Mouse (Mus musculus) c-Kit-positive CD71-negative TER-119-negative erythroid progenitor cells, embryonic 14.5 days (primary cell): ENCODE data around the gene Xpo4.
"Not testable (repeated sequence)": the region's sequence is repeated elsewhere in the genome, so short reads cannot be mapped to it uniquely, and the experiment has no call there.

Source experiments
- DNase-seq: peaks from one replicate; pipeline ENCODE4 v3.0.0-alpha.2; 2013; ENCODE audit warnings: low read depth

Xpo4 gene

DNA sequence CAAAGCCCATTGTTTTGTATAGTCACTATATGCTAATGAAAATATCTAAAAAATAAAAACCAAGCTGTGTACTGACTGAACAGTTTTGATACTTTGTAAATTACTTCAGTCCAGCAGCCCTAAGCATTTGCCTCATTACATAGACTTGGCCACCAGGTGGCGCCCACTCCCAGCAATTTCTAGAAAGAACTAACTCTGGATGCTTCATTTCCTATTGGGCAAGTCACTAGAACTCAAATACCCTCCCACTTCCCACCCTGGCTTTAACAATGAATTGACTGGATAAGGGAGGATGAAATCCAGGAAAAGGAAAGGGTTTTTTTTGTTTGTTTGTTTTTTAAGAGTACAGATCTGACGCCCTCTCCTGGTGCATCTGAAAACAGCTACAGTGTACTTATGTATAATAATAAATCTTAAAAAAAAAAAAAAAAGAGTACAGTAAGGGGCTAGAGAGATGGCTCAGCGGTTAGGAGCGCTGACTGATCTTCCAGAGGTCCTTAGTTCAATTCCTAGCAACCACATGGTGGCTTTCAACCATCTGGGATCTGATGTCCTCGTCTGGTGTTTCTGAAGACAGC, 14.8 kb upstream of the Xpo4 start:
- peak; percentile 81 for DNase-seq

GRCm38 (mm10) chr14:57679523-57679922, 14.3 kb upstream of the Xpo4 start:
- DNase-seq: no peak

DNA sequence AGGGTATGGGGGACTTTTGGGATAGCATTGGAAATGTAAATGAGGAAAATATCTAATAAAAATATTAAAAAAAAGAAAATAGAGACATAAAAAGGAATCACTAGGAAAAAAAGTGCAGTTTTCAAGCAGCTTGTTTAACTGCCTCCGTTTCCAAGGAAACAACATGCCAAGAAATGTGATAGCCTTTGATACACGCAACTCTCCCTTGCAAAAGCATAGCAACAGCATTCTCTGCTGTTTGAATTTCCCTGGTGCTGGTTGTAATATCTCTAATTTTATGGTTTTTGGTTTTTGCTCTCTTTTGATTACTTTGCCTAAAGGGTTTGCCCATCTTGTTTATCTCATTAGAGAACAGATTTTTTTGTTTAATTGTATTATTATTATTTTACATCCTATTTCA, 10.3 kb upstream of the Xpo4 start:
- no peak for DNase-seq

DNA sequence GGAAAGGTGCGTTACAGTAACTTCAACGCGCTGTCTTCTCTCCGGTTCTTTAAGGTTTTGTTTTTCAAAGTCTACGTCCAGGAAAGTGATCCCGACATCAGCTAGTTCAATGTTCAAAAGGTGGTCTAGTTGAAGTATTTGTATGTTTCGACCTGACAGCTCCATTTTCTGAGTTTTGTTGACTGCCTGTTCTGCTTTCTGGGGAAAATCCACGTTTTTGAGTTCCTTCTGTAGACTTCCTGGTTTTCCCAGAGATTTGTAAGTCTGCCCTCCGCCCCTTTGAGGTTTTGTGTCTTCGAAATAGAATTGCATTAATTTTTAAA, 359 bp upstream of the Xpo4 start:
- no peak for DNase-seq

DNA sequence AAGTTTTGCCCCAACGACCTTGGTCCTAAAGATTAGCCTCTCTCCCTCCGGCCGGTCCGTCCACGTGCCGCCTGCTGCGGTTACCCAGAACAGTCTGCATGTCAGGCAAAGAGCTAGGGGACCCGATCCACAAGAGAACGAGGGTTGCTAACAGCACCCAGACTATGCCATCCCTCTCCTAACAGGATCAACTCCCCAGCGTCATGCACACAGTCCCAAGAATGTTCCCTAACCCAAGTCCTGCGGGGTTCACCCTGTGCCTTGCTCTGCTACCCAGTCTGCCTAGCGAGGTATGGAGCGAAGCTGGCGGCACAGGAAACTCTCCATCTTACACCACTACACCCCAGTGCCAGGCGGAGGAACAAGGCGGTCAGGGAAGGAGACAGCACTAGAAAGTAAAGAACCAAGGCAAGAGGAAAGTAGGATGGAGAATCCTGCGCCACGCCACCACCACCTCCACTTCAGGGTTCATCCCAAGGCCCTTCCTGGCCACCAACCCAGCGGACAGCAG, 864 bp downstream of the Xpo4 start:
- DNase-seq: no peak

DNA sequence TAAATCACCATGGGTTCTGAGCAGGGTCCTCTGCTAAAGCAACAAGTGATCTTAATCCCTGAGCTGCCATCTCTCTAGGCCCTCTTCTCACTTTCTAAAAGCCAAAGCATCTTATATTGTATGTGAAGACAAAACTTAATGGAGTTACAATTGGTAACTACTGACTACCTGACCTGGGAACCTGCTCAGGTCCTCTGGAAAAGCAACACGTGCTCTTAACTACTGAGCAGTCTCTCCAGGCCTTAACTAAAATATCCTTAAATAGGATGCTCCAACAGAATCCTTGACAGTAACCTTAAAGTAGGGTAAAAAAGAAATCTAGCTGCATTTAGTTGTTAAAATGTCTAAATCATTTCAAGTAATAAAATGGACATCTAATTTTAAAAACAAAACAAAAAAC, 1.6 kb downstream of the Xpo4 start:
- DNase-seq: no peak

GRCm38 (mm10) chr14:57658301-57658700, 6.9 kb downstream of the Xpo4 start:
- DNase-seq: no peak

DNA sequence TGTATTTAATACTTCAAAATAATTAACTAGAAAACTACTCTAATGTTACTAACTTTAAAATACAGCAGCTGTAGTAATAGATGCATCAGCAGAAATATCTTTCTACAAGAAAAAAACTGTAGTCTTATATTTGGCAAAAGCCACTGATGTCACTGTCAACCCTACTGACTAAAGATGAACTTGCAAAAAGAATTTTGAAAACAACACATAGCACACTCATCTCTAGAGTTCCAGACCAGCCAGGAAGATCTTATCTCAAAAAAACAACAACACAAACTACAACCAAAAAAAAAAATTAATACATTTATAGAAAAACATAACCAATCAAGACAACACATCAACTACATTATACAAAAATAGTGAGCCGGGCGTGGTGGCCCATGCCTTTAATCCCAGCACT, 7.7 kb downstream of the Xpo4 start:
- DNase-seq: no peak

GRCm38 (mm10) chr14:57656519-57656918, 8.7 kb downstream of the Xpo4 start:
- DNase-seq: not testable (repeated sequence)

DNA sequence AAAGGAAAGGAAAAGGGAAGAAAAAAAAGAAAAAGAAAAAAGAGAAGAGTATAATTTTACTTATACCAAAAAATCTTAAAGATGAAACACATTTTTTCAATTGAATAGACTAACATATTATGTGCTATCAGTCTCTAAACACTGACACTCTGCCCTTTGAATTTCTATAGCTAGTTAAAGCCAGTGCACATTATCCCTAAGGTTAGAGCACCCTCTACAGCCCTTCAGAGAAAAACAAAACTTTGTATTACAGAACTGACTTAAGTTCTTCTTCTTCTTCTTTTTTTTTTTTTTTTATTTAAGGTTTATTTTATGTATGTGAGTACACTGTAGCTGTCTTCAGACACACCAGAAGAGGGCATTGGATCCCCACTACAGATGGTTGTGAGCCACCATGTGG, 15.7 kb downstream of the Xpo4 start:
- no peak for DNase-seq

GRCm38 (mm10) chr14:57646155-57646554, 19.1 kb downstream of the Xpo4 start:
- DNase-seq: no peak

GRCm38 (mm10) chr14:57639153-57639552, 26.1 kb downstream of the Xpo4 start:
- DNase-seq: no peak

DNA sequence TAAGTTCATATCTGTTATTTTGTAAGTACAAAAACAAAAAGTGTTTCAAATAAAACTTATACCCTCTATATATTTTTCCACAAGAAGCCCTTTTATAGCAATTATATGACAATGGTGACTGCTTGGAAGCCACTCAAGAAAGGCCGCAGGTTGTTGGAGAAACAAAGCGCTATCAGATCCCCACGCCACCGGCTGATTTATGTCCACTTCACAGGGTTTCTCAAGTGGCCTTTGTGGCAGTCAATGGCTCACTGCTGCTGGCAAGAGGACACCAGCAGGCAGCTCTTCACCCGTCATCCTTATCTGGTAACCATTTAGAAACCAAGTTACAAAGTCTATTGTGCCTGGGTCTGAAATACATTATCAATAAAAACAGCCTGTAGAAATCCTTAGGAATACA, 31.1 kb downstream of the Xpo4 start:
- DNase-seq: no peak

GRCm38 (mm10) chr14:57629595-57629994, 35.6 kb downstream of the Xpo4 start:
- DNase-seq: no peak

- peak; percentile 9 for DNase-seq
These were observed 42.3 kb downstream of the Xpo4 start for GRCm38 (mm10) chr14:57622934-57623333.

- no peak for DNase-seq
These were observed 43.5 kb downstream of the Xpo4 start for GRCm38 (mm10) chr14:57621699-57622098.

DNA sequence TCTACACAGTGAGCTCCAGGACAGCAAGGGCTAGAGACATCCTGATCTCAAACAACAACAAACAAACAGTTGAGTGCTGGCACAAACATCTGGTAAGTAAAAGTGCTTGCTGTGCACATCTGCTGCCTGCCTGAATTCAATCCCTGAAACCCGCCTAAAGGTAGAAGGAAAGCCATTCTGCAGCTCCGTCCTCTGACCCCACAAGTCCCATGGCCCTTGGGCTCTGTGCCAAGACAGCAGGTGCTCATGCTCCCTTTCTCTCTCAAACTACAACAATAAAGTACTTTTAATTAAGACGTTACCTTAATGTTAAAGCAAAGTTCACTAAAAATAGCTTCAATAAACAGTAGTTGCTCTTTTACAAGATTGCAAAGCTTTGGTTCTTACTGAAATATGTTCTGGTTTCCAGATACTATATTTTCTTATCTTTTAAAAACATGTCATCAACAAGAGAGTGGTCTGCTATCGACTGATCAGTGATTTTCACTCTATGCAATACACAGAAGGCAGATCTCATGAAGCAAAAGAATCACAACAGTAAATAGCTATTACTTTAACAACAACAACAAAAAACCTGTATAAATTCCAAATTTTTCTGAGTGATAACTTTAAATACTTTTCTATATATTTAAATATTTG, 44.5 kb downstream of the Xpo4 start:
- DNase-seq: no peak

DNA sequence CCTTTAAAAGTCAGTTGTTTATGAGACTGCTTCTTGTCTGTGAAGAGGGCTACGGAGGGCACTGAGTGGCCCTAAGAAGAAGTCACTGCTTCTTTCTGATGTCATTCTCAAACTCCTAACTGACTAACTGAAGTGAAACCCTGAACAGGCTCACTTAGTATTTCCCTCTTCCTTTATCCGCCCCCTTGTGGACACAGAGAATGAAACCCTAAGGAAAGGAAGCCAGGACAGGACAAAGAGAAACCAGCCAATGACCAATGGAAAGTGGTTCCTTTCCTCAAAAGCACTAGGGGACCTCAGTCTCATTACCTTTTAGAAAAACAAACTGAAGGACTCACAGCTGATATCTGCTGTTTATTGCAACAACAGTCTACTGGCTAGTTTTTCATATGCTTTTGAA, 45.7 kb downstream of the Xpo4 start:
- peak; percentile 65 for DNase-seq

DNA sequence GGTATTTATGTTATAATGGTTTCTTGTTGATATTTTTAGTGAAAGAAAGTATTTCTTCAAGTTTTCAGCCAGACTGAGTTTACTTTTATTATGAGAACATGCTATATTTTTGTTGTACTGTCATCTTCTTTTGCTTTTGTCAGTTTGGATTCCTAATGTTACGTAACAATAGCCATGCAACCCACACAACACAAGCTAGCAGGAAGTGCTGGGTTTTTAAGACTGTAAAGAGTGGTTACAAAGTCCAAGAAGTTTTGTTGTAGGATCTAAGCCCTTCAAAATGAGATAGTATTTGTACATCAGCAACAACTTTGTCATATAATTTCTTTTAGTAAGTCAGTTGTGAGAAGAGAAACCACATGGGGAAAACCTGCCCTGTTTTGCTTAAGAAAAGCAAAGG, 47.6 kb downstream of the Xpo4 start:
- no peak for DNase-seq

GRCm38 (mm10) chr14:57616339-57616965, 48.8 kb downstream of the Xpo4 start:
- no peak for DNase-seq

GRCm38 (mm10) chr14:57615828-57616227, 49.4 kb downstream of the Xpo4 start:
- no peak for DNase-seq

DNA sequence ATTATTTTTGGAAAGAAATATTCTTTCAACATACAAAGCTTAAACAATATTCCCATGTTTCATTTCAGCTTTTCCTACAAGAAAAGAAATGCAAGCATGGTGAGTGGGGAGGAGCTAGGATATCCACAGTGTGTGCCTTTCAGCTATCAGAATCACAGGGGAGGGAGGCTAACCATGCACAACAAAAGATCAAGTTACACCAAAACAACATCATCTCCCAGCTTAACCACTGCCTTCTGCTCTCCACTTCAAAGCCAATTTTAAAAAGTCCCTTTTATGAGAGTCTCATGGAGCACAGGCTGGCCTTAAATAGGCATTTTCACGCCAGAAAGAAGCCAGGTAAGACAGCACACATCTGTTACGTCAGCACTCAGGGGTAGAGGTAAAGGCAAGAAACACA, 54.2 kb downstream of the Xpo4 start:
- no peak for DNase-seq

DNA sequence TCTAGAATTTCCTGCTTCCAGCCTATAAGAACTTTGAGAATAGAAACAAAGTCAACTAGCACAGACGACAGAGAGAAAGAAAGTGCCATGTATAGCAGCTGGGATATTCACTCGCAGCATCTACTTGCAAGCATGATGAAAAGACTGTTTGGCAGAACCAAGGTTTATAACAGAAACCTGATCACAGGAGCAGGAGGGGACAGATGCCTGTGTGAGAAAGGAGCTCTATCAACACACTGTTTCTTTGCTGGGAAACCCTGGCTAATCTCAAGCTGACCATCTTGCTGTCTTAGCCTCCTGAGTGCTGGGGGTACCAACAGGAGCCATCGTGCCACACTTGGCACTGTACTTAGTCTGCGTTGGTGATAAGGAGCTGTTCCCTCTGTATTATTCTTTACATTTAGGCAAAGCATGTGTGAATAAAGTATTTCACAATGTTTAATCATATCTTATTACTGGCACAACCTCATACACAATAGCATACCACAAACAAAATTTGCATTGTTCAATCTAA, 55.4 kb downstream of the Xpo4 start:
- DNase-seq: no peak

GRCm38 (mm10) chr14:57607500-57607899, 57.7 kb downstream of the Xpo4 start:
- DNase-seq: no peak
